In the genomic region with DNA sequence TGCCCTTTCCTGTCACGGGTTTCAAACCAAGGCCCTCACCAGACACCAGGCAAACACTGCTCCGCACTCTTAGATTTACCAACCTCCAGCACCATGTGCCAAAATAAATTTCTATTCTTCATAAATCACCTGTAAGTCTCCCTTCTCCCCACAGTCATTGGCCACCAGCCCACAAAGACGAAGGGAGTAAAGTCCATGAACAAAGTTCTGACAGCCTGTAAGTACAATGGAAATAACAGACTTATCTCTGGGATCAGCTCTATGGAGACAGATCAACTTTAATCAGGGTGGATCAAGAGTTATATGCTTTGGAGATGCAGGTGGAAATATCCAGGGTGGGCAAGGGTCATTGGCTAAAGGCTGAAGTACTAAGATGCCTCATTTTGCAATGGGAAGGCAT, we compare ENCODE assay signal across 24 mouse cellular contexts.
A peak's percentile ranks its signal among the peaks of the same experiment; 100 is the strongest.
DNase-seq lines count a peak whose midpoint lies in the region; ATAC-seq lines count a peak whose summit lies in the region.
"Had no signal": no experiment of that assay in that cellular context is flagged by ENCODE, and none has a peak within 500 bp of the region (broad histone marks: within the 10 kb centered on the region; RNA-seq: fewer than 3 reads in every experiment).

No protein-coding gene starts in this region.

- no peaks in the 10 kb centered on the region for H3K4me1 ChIP-seq in kidney, embryonic 14.5 days (ENCODE audit: control insufficient read depth, insufficient read depth, low read length)
- H3K4me1 ChIP-seq: heart, embryonic 12.5 days; heart, embryonic 15.5 days; hindbrain, embryonic 10.5 days; hindbrain, embryonic 13.5 days had no signal

- ATAC-seq in kidney, embryonic 14.5 days (ENCODE audit: low FRiP score, low TSS enrichment): no peak
- ATAC-seq: CD4-positive, CD25-positive, alpha-beta regulatory T cell, adult 4 months; forebrain, embryonic 14.5 days; forebrain, postnatal 0 days; hindbrain, postnatal 0 days had no signal

- no peak overlapping the region for H3K4me3 ChIP-seq in kidney, embryonic 14.5 days (ENCODE audit: low read length)
- H3K4me3 ChIP-seq: gastrocnemius, adult 2 months; heart, embryonic 12.5 days; heart, embryonic 15.5 days; hindbrain, embryonic 10.5 days; hindbrain, embryonic 13.5 days had no signal

- no peaks in the 10 kb centered on the region for H3K27me3 ChIP-seq in kidney, embryonic 14.5 days (ENCODE audit: control insufficient read depth, insufficient read depth, low read length)
- H3K27me3 ChIP-seq: heart, embryonic 12.5 days; hindbrain, embryonic 13.5 days had no signal

- no peak overlapping the region for H3K27ac ChIP-seq in kidney, embryonic 14.5 days (ENCODE audit: low read depth, low read length)
- H3K27ac ChIP-seq: gastrocnemius, adult 2 months; heart, embryonic 15.5 days; hindbrain, embryonic 10.5 days; hindbrain, embryonic 13.5 days; hindbrain, postnatal 0 days had no signal

- 86% methylated on average over 3 of the region's 3 CpGs for WGBS in kidney, embryonic 14.5 days

- no peak overlapping the region for H3K9ac ChIP-seq in kidney, embryonic 14.5 days (ENCODE audit: low read depth, low read length)
- H3K9ac ChIP-seq: forebrain, postnatal 0 days; heart, embryonic 12.5 days; heart, embryonic 15.5 days; hindbrain, embryonic 13.5 days had no signal

- no peaks in the 10 kb centered on the region for H3K36me3 ChIP-seq in kidney, embryonic 14.5 days (ENCODE audit: control insufficient read depth, insufficient read depth, low read length)
- H3K36me3 ChIP-seq: heart, embryonic 12.5 days; heart, embryonic 15.5 days; hindbrain, embryonic 10.5 days; hindbrain, embryonic 13.5 days had no signal

- H3K4me2 ChIP-seq in kidney, embryonic 14.5 days (replicated peaks; ENCODE audit: low read depth, low read length): no peak overlapping the region
- H3K4me2 ChIP-seq: heart, embryonic 12.5 days; heart, embryonic 15.5 days; hindbrain, embryonic 13.5 days had no signal

- H3K9me3 ChIP-seq in kidney, embryonic 14.5 days (ENCODE audit: control insufficient read depth, low read length): no peaks in the 10 kb centered on the region
- H3K9me3 ChIP-seq: heart, embryonic 12.5 days; heart, embryonic 15.5 days; hindbrain, embryonic 10.5 days; hindbrain, embryonic 13.5 days had no signal

- DNase-seq in kidney, adult 18-20 months: peak; percentile 35
- DNase-seq in kidney, postnatal 10 days: no peak
- peak; percentile 38 for DNase-seq in kidney, adult 9 months
- DNase-seq in fat pad, adult 2 months (ENCODE audit: extremely low read depth, low read depth, low spot score): peak; percentile 62
- peak; percentile 74 for DNase-seq in gonadal fat pad, adult 2 months (ENCODE audit: low read depth)
- DNase-seq: adrenal gland, adult 2 months; adrenal gland, postnatal 14 days; cerebellum, adult 11 months; cerebellum, adult 8-10 months; cerebellum, postnatal 10 days; forebrain, postnatal 0 days; gastrocnemius, adult 2 months; gastrocnemius, postnatal 14 days; heart, adult 18-20 months; heart, postnatal 10 days; heart, postnatal 36 days had no signal
